Mouse (Mus musculus) G1E (cell line): ENCODE results near the gene AW549877. TPM values are rescaled to one million over a fixed set of nuclear protein-coding genes. Genes with fewer than 3 reads are reported as not detected.

ENCODE experiments used
- ATAC-seq: 2 replicates; pipeline ENCODE4 v1.8.0; 2016; ENCODE audit warnings: mild to moderate bottlenecking; ENCODE audit not compliant: insufficient number of reproducible peaks, poor library complexity, low FRiP score, severe bottlenecking; ENCODE audit errors: extremely low read depth
- DNase-seq: peaks from one replicate; pipeline ENCODE4 v3.0.0; 2012; ENCODE audit warnings: low spot score
- H3K27me3 ChIP-seq: 2 replicates; pipeline ENCODE4 v1.6.1; 2012; ENCODE audit warnings: mild to moderate bottlenecking, low read length, inconsistent platforms; ENCODE audit not compliant: insufficient read depth
- H3K36me3 ChIP-seq: replicated peaks from 2 replicates; pipeline ENCODE3; 2012; ENCODE audit warnings: mild to moderate bottlenecking, inconsistent platforms
- H3K4me1 ChIP-seq: 2 replicates; pipeline ENCODE4 v1.6.1; 2012; ENCODE audit warnings: low read depth, low read length, inconsistent platforms, mixed read lengths; ENCODE audit not compliant: insufficient read depth
- H3K4me3 ChIP-seq: 2 replicates; pipeline ENCODE4 v1.5.1; 2012; ENCODE audit warnings: low read depth, mild to moderate bottlenecking, inconsistent platforms, low read length, moderate library complexity, mixed read lengths
- H3K9me3 ChIP-seq: replicated peaks from 2 replicates; pipeline ENCODE4 v1.6.1; 2012; ENCODE audit warnings: inconsistent platforms
- CTCF ChIP-seq: IDR thresholded peaks from 2 replicates; pipeline ENCODE4 v1.5.1; 2012; ENCODE audit warnings: low read depth, low read length, inconsistent platforms, mixed read lengths
- GATA1 ChIP-seq: IDR thresholded peaks from 2 replicates; pipeline ENCODE4 v1.6.1; 2012; ENCODE audit warnings: borderline replicate concordance, low read length, inconsistent platforms, mixed read lengths
- GATA2 ChIP-seq: IDR thresholded peaks from 2 replicates; pipeline ENCODE4 v1.6.1; 2012; ENCODE audit warnings: low read depth, low read length, inconsistent platforms, borderline replicate concordance
- POLR2AphosphoS5 ChIP-seq: IDR thresholded peaks from 2 replicates; pipeline ENCODE4 v1.6.1; 2012; ENCODE audit warnings: low read depth, low read length, inconsistent platforms; ENCODE audit not compliant: insufficient replicate concordance
- TAL1 ChIP-seq: conservative IDR thresholded peaks from 2 replicates; pipeline ENCODE4 v1.6.1; 2012; ENCODE audit warnings: low read depth, low read length, inconsistent platforms, mixed read lengths
- polyA plus RNA-seq: library from polyadenylated mRNA; stranded (reverse); fragments of >175 nt; gene quantifications from 2 replicates; pipeline ENCODE4 v1.2.3, GENCODE M21; 2012
- total RNA-seq, 2 experiments: library from RNA; stranded (forward) in 1 of 2; stranded (reverse) in 1 of 2; fragments of 200-1000 nt in 1 of 2; fragments of >200 nt in 1 of 2; fragmentation: Nextera tagmentation in 1 of 2; gene quantifications; 2 replicates each; pipeline ENCODE4 v1.2.3; 2014 to 2017

Gene AW549877
- total and polyA plus RNA-seq, 3 experiments, result 1.8 to 97.1 (median 30.9) TPM

GRCm38 (mm10) chr15:3954971-3955370, 40.6 kb downstream of the AW549877 start:
- ATAC-seq (no peak), DNase-seq (no peak)
- TF ChIP-seq POLR2AphosphoS5, result no peak
- no peak for TF ChIP-seq GATA1
- TF ChIP-seq TAL1, result no peak
- TF ChIP-seq GATA2, result no peak
- TF ChIP-seq CTCF, result no peak
- H3K9me3 ChIP-seq, result no peaks in the 10 kb centered on the region; the same call in 1 of the 2 replicates
- H3K4me3 ChIP-seq, result no peak overlapping the region
- no peaks in the 10 kb centered on the region for H3K4me1 ChIP-seq
- H3K36me3 ChIP-seq, result no peaks in the 10 kb centered on the region
- H3K27me3 ChIP-seq, result no peaks in the 10 kb centered on the region

- no peak for TF ChIP-seq GATA1
- TF ChIP-seq CTCF, result no peak
- TF ChIP-seq POLR2AphosphoS5, result no peak
- TF ChIP-seq GATA2, result no peak
- no peak for TF ChIP-seq TAL1
- no peaks in the 10 kb centered on the region for H3K4me1 ChIP-seq
- H3K9me3 ChIP-seq, result no peaks in the 10 kb centered on the region
- H3K4me3 ChIP-seq, result no peak overlapping the region
- ATAC-seq, result no peak
- no peaks in the 10 kb centered on the region for H3K36me3 ChIP-seq
- DNase-seq, result no peak
- H3K27me3 ChIP-seq, result no peaks in the 10 kb centered on the region
Measured at GRCm38 (mm10) chr15:3938132-3938531, 57.4 kb downstream of the AW549877 start.

DNA sequence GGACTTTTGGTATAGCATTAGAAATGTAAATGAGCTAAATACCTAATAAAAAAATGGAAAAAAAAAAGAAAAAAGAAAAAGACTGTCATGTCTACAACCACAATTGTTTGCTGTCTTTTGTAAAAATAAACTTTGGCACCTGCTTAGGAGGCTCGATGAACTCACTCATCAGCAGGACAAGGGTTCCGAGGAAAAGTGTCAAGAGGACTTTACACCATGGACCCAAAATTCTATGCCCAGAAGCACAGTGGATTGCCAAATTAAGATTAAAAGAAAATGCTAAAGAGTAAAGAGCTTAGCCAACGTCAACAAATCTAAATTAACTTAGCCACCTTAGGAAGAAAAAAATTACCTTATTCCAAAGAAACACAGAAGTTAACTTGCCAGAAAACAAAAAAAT, 59.5 kb downstream of the AW549877 start:
- H3K9me3 ChIP-seq, result no peaks in the 10 kb centered on the region
- ATAC-seq (no peak), DNase-seq (no peak)
- H3K4me1 ChIP-seq, result no peaks in the 10 kb centered on the region
- H3K36me3 ChIP-seq, result no peaks in the 10 kb centered on the region
- TF ChIP-seq TAL1, result no peak
- no peak for TF ChIP-seq POLR2AphosphoS5
- no peak for TF ChIP-seq CTCF
- TF ChIP-seq GATA2, result no peak
- TF ChIP-seq GATA1, result no peak
- no peaks in the 10 kb centered on the region for H3K27me3 ChIP-seq
- no peak overlapping the region for H3K4me3 ChIP-seq

- Histone ChIP-seq H3K4me1 (no peaks in the 10 kb centered on the region), H3K36me3 (no peaks in the 10 kb centered on the region), H3K27me3 (no peaks in the 10 kb centered on the region), H3K4me3 (no peak overlapping the region), H3K9me3 (no peaks in the 10 kb centered on the region)
- DNase-seq, result no peak
- ATAC-seq, result no peak
- TF ChIP-seq GATA1, result no peak
- TF ChIP-seq GATA2, result no peak
- no peak for TF ChIP-seq POLR2AphosphoS5
- no peak for TF ChIP-seq CTCF
- TF ChIP-seq TAL1, result no peak
Measured at GRCm38 (mm10) chr15:3933466-3933865, 62.1 kb downstream of the AW549877 start.

Other genes with a start within 250 kb of the AW549877 start
- 10.0 and 17.2 TPM in 2 replicates for gene Fbxo4, start 16.2 kb downstream of the AW549877 start, total RNA-seq (2014; fragmentation: Nextera tagmentation)
- gene Fbxo4, start 16.2 kb downstream of the AW549877 start, total RNA-seq (2017), result 20.1 and 23.2 TPM in 2 replicates
- 1.4 and 2.1 TPM in 2 replicates for gene Fbxo4, start 16.2 kb downstream of the AW549877 start, polyA plus RNA-seq
- 14.0 and 14.3 TPM in 2 replicates for gene Oxct1, start 30.6 kb upstream of the AW549877 start, total RNA-seq (2014; fragmentation: Nextera tagmentation)
- gene Oxct1, start 30.6 kb upstream of the AW549877 start, total RNA-seq (2017), result 61.9 and 64.4 TPM in 2 replicates
- 5.6 and 6.5 TPM in 2 replicates for gene Oxct1, start 30.6 kb upstream of the AW549877 start, polyA plus RNA-seq